Mouse (Mus musculus): Measurements from ENCODE around the gene Mylpf.

The Mylpf gene

DNA sequence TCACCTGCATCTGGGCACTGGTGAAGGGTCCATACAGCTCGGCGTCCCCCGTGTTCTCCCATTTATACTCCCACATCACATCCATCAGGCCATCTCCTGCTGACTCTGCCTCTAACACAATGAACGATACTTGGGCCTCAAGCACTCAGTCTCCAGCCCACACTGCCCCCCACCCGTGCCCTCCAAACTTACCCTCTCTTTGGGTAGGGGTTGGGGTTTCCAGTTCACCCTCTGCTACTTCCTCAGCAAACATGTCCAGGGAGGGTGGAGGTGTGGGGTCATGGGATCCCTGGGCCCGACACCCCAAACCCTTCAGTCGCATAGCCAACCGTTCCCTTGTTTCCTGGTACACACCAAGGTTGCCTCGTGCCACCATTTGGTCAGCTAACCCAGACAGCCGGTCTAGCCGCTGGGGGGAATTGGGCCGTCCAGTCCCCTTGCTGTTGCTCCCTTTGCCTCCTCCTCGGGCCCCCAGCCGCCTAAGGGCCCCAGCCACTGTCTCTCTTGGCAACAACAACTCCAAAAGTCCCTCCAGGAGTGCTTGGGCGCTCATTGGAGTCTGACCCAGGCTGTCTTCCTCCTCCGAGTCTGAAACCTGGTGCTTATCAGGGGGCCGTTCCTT is 14.6 kb upstream of the Mylpf start:
- TF ChIP-seq NANOG (IDR thresholded peaks at IDR 0.05; ENCODE audit: borderline replicate concordance, low read length) (no peak), CTCF (conservative IDR thresholded peaks at IDR 0.05; ENCODE audit: low read length) (no peak)
- Histone ChIP-seq H3K36me3 (ENCODE audit: insufficient read depth, low read length) (peaks cover 85% of the 10 kb centered on the region), H3K9me3 (ENCODE audit: low read length) (no peaks in the 10 kb centered on the region), H3K27me3 (ENCODE audit: insufficient read depth, low read length) (no peaks in the 10 kb centered on the region), H3K4me1 (replicated peaks; ENCODE audit: low read depth, low read length) (peaks cover 87% of the 10 kb centered on the region), H3K4me3 (replicated peaks; ENCODE audit: low read length) (peak overlapping the region; percentile 94)

- no peaks in the 10 kb centered on the region for H3K27me3 ChIP-seq (ENCODE audit: insufficient read depth, low read length)
- peaks cover 87% of the 10 kb centered on the region for H3K4me1 ChIP-seq (replicated peaks; ENCODE audit: low read depth, low read length)
- TF ChIP-seq NANOG (IDR thresholded peaks at IDR 0.05; ENCODE audit: borderline replicate concordance, low read length) = no peak
- no peak for TF ChIP-seq POU5F1 (IDR thresholded peaks at IDR 0.05; ENCODE audit: borderline replicate concordance, low read length)
- TF ChIP-seq CTCF (conservative IDR thresholded peaks at IDR 0.05; ENCODE audit: low read length) = no peak
- H3K36me3 ChIP-seq (ENCODE audit: insufficient read depth, low read length) = peaks cover 87% of the 10 kb centered on the region
- H3K4me3 ChIP-seq (replicated peaks; ENCODE audit: low read length) = peak overlapping the region; percentile 94
- H3K9me3 ChIP-seq (ENCODE audit: low read length) = no peaks in the 10 kb centered on the region
These were observed 14.1 kb upstream of the Mylpf start for GRCm38 (mm10) chr7:127194633-127195029.

GRCm38 (mm10) chr7:127195544-127196295 is 13.0 kb upstream of the Mylpf start, which contains the start of gene Cd2bp2:
Cd2bp2 (minus strand) TSS chr7:127196050.
- H3K27me3 ChIP-seq (ENCODE audit: insufficient read depth, low read length) = no peaks in the 10 kb centered on the region
- H3K36me3 ChIP-seq (ENCODE audit: insufficient read depth, low read length) = peaks cover 87% of the 10 kb centered on the region
- H3K4me3 ChIP-seq (replicated peaks; ENCODE audit: low read length) = peak within 1 kb of the TSS; percentile 94
- H3K4me1 ChIP-seq (replicated peaks; ENCODE audit: low read depth, low read length) = peaks cover 87% of the 10 kb centered on the region
- TF ChIP-seq CTCF (conservative IDR thresholded peaks at IDR 0.05; ENCODE audit: low read length) = peak; percentile 18; the same call in 1 of the 2 replicates
- no peak for TF ChIP-seq POU5F1 (IDR thresholded peaks at IDR 0.05; ENCODE audit: borderline replicate concordance, low read length)
- H3K9me3 ChIP-seq (ENCODE audit: low read length) = no peaks in the 10 kb centered on the region

DNA sequence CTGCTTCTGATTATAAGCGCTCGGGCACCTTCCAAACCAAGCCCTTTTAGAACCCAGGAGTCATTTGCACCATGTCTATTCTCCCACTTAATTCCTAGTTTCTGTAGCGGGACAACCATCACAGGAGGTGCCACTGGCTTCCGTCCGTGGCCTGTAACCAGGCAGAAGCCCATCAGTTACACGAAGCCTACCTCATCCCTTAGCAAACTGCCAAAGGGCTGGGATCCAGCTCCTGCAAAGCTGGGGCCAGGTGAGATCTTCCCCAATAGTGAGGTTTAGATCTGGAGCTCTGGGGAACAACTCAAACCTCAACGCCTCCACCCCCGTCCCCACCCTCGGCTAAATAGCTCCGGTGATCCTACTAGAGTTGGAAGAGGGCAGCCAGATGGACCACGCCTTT is 12.2 kb upstream of the Mylpf start:
- Histone ChIP-seq H3K9me3 (ENCODE audit: low read length) (no peaks in the 10 kb centered on the region), H3K36me3 (ENCODE audit: insufficient read depth, low read length) (peaks cover 88% of the 10 kb centered on the region), H3K4me1 (replicated peaks; ENCODE audit: low read depth, low read length) (peaks cover 87% of the 10 kb centered on the region), H3K4me3 (replicated peaks; ENCODE audit: low read length) (peak overlapping the region; percentile 94), H3K27me3 (ENCODE audit: insufficient read depth, low read length) (no peaks in the 10 kb centered on the region)
- TF ChIP-seq CTCF (conservative IDR thresholded peaks at IDR 0.05; ENCODE audit: low read length) = no peak
- TF ChIP-seq POU5F1 (IDR thresholded peaks at IDR 0.05; ENCODE audit: borderline replicate concordance, low read length) = no peak
- no peak for TF ChIP-seq NANOG (IDR thresholded peaks at IDR 0.05; ENCODE audit: borderline replicate concordance, low read length)

DNA sequence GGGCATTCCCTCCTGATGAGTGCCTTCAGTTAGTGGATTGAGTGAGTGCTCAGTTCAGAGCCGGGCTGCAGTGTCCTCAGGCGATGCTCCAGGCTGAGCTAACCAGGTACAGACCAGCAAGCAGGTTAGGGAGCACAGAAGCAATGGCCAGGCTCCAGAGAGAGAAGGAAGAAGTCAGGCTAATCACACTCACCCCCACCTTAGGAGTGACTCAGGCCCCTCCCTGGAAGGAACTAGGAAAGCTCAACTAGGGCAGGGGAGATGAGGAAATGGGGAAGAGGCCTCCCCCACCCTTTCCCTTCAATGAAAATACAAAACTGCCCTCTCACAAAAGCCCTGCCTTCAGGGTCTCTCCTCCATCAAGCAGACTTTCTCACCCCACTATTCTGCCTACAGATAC is 2.1 kb upstream of the Mylpf start:
- H3K36me3 ChIP-seq (ENCODE audit: insufficient read depth, low read length) = peaks cover 46% of the 10 kb centered on the region
- no peaks in the 10 kb centered on the region for H3K9me3 ChIP-seq (ENCODE audit: low read length)
- H3K27me3 ChIP-seq (ENCODE audit: insufficient read depth, low read length) = no peaks in the 10 kb centered on the region
- TF ChIP-seq POU5F1 (IDR thresholded peaks at IDR 0.05; ENCODE audit: borderline replicate concordance, low read length) = no peak
- no peak for TF ChIP-seq NANOG (IDR thresholded peaks at IDR 0.05; ENCODE audit: borderline replicate concordance, low read length)
- H3K4me1 ChIP-seq (replicated peaks; ENCODE audit: low read depth, low read length) = peaks cover 75% of the 10 kb centered on the region
- H3K4me3 ChIP-seq (replicated peaks; ENCODE audit: low read length) = peak overlapping the region; percentile 95

- peak overlapping the region; percentile 95 for H3K4me3 ChIP-seq (replicated peaks; ENCODE audit: low read length)
- no peaks in the 10 kb centered on the region for H3K9me3 ChIP-seq (ENCODE audit: low read length)
- H3K27me3 ChIP-seq (ENCODE audit: insufficient read depth, low read length) = no peaks in the 10 kb centered on the region
- no peak for TF ChIP-seq POU5F1 (IDR thresholded peaks at IDR 0.05; ENCODE audit: borderline replicate concordance, low read length)
- H3K4me1 ChIP-seq (replicated peaks; ENCODE audit: low read depth, low read length) = peaks cover 82% of the 10 kb centered on the region
- H3K36me3 ChIP-seq (ENCODE audit: insufficient read depth, low read length) = peaks cover 37% of the 10 kb centered on the region
These were observed 1.1 kb upstream of the Mylpf start for GRCm38 (mm10) chr7:127207374-127208294.

GRCm38 (mm10) chr7:127208295-127208552 is 466 bp upstream of the Mylpf start, which contains the start of gene Tbc1d10b:
Tbc1d10b (minus strand) TSS chr7:127208468.
- no peaks in the 10 kb centered on the region for H3K9me3 ChIP-seq (ENCODE audit: low read length)
- H3K4me3 ChIP-seq (replicated peaks; ENCODE audit: low read length) = peak within 1 kb of the TSS; percentile 95
- TF ChIP-seq CTCF (conservative IDR thresholded peaks at IDR 0.05; ENCODE audit: low read length) = no peak
- no peak for TF ChIP-seq NANOG (IDR thresholded peaks at IDR 0.05; ENCODE audit: borderline replicate concordance, low read length)
- TF ChIP-seq POU5F1 (IDR thresholded peaks at IDR 0.05; ENCODE audit: borderline replicate concordance, low read length) = no peak
- peaks cover 34% of the 10 kb centered on the region for H3K36me3 ChIP-seq (ENCODE audit: insufficient read depth, low read length)
- no peaks in the 10 kb centered on the region for H3K27me3 ChIP-seq (ENCODE audit: insufficient read depth, low read length)
- H3K4me1 ChIP-seq (replicated peaks; ENCODE audit: low read depth, low read length) = peaks cover 82% of the 10 kb centered on the region

- Histone ChIP-seq H3K36me3 (ENCODE audit: insufficient read depth, low read length) (peaks cover 33% of the 10 kb centered on the region), H3K9me3 (ENCODE audit: low read length) (no peaks in the 10 kb centered on the region), H3K27me3 (ENCODE audit: insufficient read depth, low read length) (no peaks in the 10 kb centered on the region), H3K4me1 (replicated peaks; ENCODE audit: low read depth, low read length) (peaks cover 82% of the 10 kb centered on the region), H3K4me3 (replicated peaks; ENCODE audit: low read length) (peak overlapping the region; percentile 77)
- TF ChIP-seq POU5F1 (IDR thresholded peaks at IDR 0.05; ENCODE audit: borderline replicate concordance, low read length) (no peak), CTCF (conservative IDR thresholded peaks at IDR 0.05; ENCODE audit: low read length) (no peak), NANOG (IDR thresholded peaks at IDR 0.05; ENCODE audit: borderline replicate concordance, low read length) (no peak)
These were observed 1.2 kb downstream of the Mylpf start for GRCm38 (mm10) chr7:127209851-127210250.
